Mouse (Mus musculus): ENCODE measurements around the gene Sema5a. TPM values are rescaled to one million over a fixed set of nuclear protein-coding genes. Genes with fewer than 3 reads are reported as not detected.

Gene Sema5a
- polyA plus RNA-seq, 1 experiment = 7.6 TPM

DNA sequence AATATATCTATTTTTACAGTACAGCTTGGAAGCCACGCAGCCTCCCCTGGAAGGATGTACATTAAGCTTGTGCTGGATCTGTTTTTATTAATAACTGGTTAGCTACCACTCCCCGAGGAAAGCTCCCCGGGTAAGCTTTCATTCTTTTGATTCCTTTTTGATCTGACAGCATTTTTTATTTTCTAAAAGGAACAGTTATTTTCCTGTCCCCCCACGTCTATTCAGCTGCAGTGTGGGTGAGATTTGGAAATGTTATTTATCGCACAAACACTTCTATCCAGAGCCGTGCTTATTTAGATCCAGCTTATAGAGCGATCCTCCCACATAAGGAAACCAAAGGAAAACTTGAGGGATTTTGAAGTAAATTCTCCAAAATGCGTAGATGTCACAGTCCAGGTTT lies 158.7 kb downstream of the Sema5a start:
- no peak for TF ChIP-seq CTCF (IDR thresholded peaks at IDR 0.05; ENCODE audit: insufficient read depth, low read length)
- no peak for TF ChIP-seq POLR2A (IDR thresholded peaks at IDR 0.05; ENCODE audit: borderline replicate concordance, extremely low read depth, low read depth, low read length)
- no peak overlapping the region for H3K4me3 ChIP-seq (replicated peaks; ENCODE audit: extremely low read depth, low read depth, low read length)
- no peak for DNase-seq
- no peaks in the 10 kb centered on the region for H3K4me1 ChIP-seq (ENCODE audit: control insufficient read depth, insufficient read depth, low read length)
- 79% methylated on average over 8 of the region's 8 CpGs for WGBS

DNA sequence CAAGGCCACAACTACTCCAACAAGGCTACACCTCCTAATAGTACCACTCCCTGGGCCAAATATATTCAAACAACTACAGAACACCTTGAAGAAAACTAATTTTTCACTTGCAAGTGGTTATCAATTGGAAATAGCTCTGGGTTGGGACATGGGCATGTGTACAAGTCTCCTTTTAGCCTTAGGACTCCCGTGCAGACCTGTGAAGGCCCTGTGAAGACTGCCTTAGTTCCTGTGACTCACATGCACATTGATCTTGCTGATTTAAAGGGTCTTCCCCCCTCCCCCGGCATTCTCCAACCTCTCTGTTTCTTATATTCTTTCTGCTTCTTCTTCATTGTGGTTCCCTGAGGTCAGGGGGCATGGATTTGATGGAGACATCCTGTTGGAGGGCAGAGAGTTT lies 161.8 kb downstream of the Sema5a start:
- DNase-seq = no peak
- WGBS = 82% methylated on average over 2 of the region's 2 CpGs
- H3K4me1 ChIP-seq (ENCODE audit: control insufficient read depth, insufficient read depth, low read length) = no peaks in the 10 kb centered on the region
- TF ChIP-seq POLR2A (IDR thresholded peaks at IDR 0.05; ENCODE audit: borderline replicate concordance, extremely low read depth, low read depth, low read length) (no peak), CTCF (IDR thresholded peaks at IDR 0.05; ENCODE audit: insufficient read depth, low read length) (no peak)
- no peak overlapping the region for H3K4me3 ChIP-seq (replicated peaks; ENCODE audit: extremely low read depth, low read depth, low read length)

DNA sequence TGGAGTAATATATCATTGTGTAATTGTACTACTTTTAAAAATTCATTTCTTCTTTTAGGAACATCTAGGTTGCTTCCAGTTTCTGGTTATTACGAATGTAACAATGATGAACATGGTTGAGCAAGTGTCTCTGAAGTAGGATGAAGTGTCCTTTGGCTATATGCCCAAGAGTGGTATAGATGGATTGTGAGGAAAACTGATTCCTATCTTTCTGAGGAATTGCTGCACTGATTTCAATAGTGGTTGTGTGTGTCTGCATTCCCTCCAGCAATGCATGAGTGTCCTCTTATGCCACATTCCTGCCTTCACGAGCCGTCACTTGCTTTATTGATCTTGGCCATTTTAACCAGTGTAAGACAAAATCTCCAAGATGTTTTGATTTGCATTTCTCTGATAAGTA lies 163.2 kb downstream of the Sema5a start:
- no peak for DNase-seq
- H3K4me1 ChIP-seq (ENCODE audit: control insufficient read depth, insufficient read depth, low read length) = no peaks in the 10 kb centered on the region
- no peak for TF ChIP-seq POLR2A (IDR thresholded peaks at IDR 0.05; ENCODE audit: borderline replicate concordance, extremely low read depth, low read depth, low read length)
- TF ChIP-seq CTCF (IDR thresholded peaks at IDR 0.05; ENCODE audit: insufficient read depth, low read length) = no peak
- H3K4me3 ChIP-seq (replicated peaks; ENCODE audit: extremely low read depth, low read depth, low read length) = no peak overlapping the region
- 55% methylated on average over 3 of the region's 3 CpGs for WGBS

DNA sequence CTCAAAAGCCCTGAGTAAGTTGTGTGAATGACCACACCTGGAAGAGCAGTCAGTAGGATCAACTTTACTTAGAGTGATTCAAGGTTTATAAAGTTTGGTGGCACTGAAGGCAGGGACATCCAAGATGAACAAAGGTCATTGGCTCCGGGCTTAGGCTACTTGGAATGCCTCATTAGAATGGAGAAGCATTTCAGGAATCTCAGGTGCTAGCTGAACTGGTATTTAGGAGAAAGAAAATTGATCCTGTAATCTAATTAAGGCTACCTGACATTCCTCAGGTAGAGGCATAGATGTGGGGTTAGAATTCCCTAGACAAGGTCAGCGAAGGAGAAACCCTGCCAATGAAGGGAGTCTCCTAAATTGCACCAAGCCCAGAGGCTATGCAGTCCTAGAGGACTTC lies 171.7 kb downstream of the Sema5a start:
- TF ChIP-seq POLR2A (IDR thresholded peaks at IDR 0.05; ENCODE audit: borderline replicate concordance, extremely low read depth, low read depth, low read length) (no peak), CTCF (IDR thresholded peaks at IDR 0.05; ENCODE audit: insufficient read depth, low read length) (no peak)
- DNase-seq = no peak
- no peak overlapping the region for H3K4me3 ChIP-seq (replicated peaks; ENCODE audit: extremely low read depth, low read depth, low read length)
- H3K4me1 ChIP-seq (ENCODE audit: control insufficient read depth, insufficient read depth, low read length) = no peaks in the 10 kb centered on the region
- 84% methylated on average over 2 of the region's 2 CpGs for WGBS

DNA sequence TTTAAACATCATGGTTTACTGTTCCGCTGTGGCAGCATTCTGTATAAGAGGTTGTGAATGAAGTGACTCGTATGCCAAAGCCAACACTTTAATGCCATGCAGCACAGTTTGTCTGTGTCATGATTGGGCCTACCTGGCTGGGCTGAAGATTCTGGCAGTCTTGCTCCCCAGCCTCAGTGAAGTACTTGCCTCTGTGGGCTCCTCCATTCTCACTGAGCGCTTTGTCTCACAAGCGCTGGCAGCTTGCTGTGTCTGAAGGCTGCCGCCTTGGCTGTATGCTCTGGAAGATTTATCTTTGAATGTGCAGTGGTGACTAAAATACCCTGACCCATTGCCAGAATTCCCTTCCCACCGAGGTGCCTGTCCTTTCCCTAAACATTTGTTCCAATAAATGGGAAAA lies 178.0 kb downstream of the Sema5a start:
- Histone ChIP-seq H3K4me1 (ENCODE audit: control insufficient read depth, insufficient read depth, low read length) (no peaks in the 10 kb centered on the region), H3K4me3 (replicated peaks; ENCODE audit: extremely low read depth, low read depth, low read length) (no peak overlapping the region)
- TF ChIP-seq CTCF (IDR thresholded peaks at IDR 0.05; ENCODE audit: insufficient read depth, low read length) (no peak), POLR2A (IDR thresholded peaks at IDR 0.05; ENCODE audit: borderline replicate concordance, extremely low read depth, low read depth, low read length) (no peak)
- 67% methylated on average over 6 of the region's 6 CpGs for WGBS
- no peak for DNase-seq

DNA sequence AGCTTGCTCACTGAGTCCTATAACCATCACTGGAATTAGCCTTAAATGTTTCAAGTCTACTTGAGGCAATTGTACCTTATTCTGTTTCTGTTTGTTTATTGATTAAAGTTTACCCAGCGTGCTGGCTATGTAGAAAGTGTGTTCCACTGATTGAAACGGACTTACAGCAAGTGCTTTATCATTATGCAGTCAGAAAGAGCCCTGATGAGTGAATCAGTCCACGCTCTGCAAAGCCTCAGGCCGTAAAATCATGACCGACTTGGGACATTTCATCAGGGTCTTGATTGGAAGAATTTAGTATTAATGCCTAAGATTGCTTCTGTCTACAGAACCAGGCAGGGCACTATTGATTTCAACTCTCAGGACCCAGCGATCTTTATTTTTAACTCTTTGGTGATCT lies 178.5 kb downstream of the Sema5a start:
- Histone ChIP-seq H3K4me1 (ENCODE audit: control insufficient read depth, insufficient read depth, low read length) (no peaks in the 10 kb centered on the region), H3K4me3 (replicated peaks; ENCODE audit: extremely low read depth, low read depth, low read length) (no peak overlapping the region)
- TF ChIP-seq POLR2A (IDR thresholded peaks at IDR 0.05; ENCODE audit: borderline replicate concordance, extremely low read depth, low read depth, low read length) (no peak), CTCF (IDR thresholded peaks at IDR 0.05; ENCODE audit: insufficient read depth, low read length) (no peak)
- 80% methylated on average over 6 of the region's 6 CpGs for WGBS
- DNase-seq = no peak

DNA sequence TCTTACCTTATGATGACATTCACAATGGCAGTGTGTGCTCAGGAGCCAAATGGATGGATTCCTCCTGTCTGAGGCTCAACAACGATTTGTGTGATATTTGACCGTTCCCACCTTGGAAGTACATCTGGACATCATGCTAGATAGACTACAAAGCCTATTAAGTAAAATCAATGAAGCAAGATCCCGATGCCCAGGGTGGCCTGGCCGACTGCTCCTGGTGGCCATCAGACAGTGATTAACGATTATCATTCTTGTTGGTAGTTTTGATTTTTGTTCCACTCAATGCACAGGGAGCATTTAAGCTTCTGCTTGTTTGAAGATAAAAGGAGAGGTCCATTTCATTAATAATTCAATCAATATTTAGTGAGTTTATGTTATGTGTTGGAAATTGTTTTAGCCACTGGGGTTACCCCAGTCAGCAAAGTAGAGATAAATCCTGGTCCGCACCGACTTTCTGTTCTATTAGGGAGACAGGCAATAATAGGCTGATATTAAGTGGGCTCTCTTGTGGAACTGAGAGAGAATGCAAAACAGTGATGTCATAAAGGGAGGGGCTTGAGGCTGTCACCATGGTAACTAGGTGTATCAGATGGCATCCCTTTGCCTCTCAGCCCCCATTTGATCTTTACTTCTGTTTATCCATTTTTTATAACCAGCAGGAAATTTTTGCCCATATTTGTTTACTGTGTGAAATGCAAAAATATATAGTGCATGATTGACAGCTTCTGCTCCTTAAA lies 182.7 kb downstream of the Sema5a start:
- Histone ChIP-seq H3K4me3 (replicated peaks; ENCODE audit: extremely low read depth, low read depth, low read length) (no peak overlapping the region), H3K4me1 (ENCODE audit: control insufficient read depth, insufficient read depth, low read length) (no peaks in the 10 kb centered on the region)
- no peak for TF ChIP-seq POLR2A (IDR thresholded peaks at IDR 0.05; ENCODE audit: borderline replicate concordance, extremely low read depth, low read depth, low read length)
- no peak for TF ChIP-seq CTCF (IDR thresholded peaks at IDR 0.05; ENCODE audit: insufficient read depth, low read length)
- DNase-seq = no peak
- WGBS = 85% methylated on average over 7 of the region's 7 CpGs

DNA sequence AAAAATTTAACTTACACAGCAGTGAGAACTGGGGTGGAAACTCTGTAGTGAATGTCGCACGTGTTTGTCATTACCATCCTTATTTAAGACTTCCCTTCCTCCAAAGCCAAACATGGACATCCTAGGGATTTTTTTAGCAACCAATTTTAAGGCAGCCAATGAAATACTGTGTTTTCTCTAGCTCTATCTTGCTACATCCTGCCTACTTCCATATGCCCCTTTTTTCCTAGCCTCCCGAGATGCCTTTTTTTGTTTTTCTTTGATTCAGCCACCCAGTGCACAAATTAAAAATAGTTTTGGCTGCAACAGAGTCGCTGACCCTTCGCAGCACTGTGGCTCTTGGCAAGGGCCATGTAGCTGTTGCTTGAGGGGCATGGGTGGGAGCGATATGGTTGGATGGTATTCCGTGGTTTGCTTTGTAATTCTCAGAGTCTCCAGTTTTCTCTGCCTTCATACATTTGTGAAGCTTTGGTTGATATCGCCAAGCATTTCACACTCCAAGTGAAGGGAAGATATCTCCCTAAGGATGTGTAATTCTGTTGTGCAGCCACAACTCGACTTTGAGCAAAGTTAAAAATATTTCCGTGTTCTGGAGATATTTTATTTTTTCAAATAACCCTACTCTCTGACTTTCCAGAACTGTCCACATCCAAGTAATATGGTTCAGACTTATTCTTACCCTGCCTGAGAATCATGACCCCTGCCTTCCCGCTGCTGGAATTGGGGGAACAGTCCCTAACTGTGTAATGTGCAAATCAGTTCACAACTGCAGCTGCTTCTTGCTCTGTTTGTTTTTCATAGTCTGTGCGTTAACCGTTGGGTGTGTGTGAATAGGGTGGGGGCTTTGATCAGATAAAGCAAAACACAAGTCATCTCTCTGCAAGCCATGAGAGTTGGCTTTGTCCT lies 188.6 kb downstream of the Sema5a start:
- Histone ChIP-seq H3K4me3 (replicated peaks; ENCODE audit: extremely low read depth, low read depth, low read length) (no peak overlapping the region), H3K4me1 (ENCODE audit: control insufficient read depth, insufficient read depth, low read length) (no peaks in the 10 kb centered on the region)
- TF ChIP-seq CTCF (IDR thresholded peaks at IDR 0.05; ENCODE audit: insufficient read depth, low read length) (no peak), POLR2A (IDR thresholded peaks at IDR 0.05; ENCODE audit: borderline replicate concordance, extremely low read depth, low read depth, low read length) (no peak)
- 54% methylated on average over 13 of the region's 13 CpGs for WGBS
- no peak for DNase-seq

DNA sequence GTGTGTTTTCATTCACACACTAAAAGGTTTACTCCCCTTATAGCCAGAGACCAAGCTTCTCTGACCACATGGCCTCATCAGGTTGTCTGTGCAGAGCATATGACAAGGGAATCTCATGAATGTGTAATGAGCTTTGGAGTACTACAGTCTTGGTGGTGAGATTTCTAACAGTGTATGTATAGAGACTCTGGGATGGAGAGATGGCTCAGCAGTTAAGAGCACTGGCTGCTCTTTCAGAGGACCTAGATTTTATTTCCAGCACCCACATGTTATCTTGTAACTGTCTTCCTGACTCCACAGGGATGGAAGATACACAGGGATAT lies 189.2 kb downstream of the Sema5a start:
- Histone ChIP-seq H3K4me3 (replicated peaks; ENCODE audit: extremely low read depth, low read depth, low read length) (no peak overlapping the region), H3K4me1 (ENCODE audit: control insufficient read depth, insufficient read depth, low read length) (no peaks in the 10 kb centered on the region)
- TF ChIP-seq POLR2A (IDR thresholded peaks at IDR 0.05; ENCODE audit: borderline replicate concordance, extremely low read depth, low read depth, low read length) (no peak), CTCF (IDR thresholded peaks at IDR 0.05; ENCODE audit: insufficient read depth, low read length) (no peak)
- DNase-seq = no peak

DNA sequence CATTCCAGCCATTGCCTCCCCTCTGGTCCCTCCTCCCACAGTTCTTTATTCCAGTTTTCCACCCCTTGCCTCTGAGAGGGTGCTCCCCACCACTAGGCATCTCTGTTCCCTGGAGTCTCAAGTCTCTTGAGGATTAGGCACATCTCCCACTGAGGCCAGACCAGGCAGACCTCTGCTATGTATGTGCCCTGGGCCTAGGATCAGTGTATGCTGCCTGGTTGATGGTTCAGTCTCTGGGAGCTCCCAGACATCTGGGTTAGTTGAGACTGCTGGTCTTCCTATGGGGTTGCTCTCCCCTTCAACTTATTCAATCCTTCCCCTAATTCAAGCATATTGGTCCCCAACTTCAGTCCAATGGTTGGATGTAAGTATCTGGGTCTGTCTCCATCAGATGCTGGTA lies 189.7 kb downstream of the Sema5a start:
- TF ChIP-seq POLR2A (IDR thresholded peaks at IDR 0.05; ENCODE audit: borderline replicate concordance, extremely low read depth, low read depth, low read length) (no peak), CTCF (IDR thresholded peaks at IDR 0.05; ENCODE audit: insufficient read depth, low read length) (no peak)
- Histone ChIP-seq H3K4me1 (ENCODE audit: control insufficient read depth, insufficient read depth, low read length) (no peaks in the 10 kb centered on the region), H3K4me3 (replicated peaks; ENCODE audit: extremely low read depth, low read depth, low read length) (no peak overlapping the region)
- no peak for DNase-seq
